Mouse (Mus musculus): ENCODE measurements around the gene Cenpo.
A peak's percentile ranks its signal among the peaks of the same experiment; 100 is the strongest.
"Not testable (repeated sequence)": the region's sequence is repeated elsewhere in the genome, so short reads cannot be mapped to it uniquely, and the experiment has no call there.

Cenpo gene

GRCm38 (mm10) chr12:4233572-4234508 lies at the start of gene Cenpo, which contains the start of gene Ptrhd1:
Gene Cenpo, minus strand, starts transcription at chr12:4234294.
Gene Ptrhd1, plus strand, starts transcription at chr12:4234027.
- DNase-seq (ENCODE audit: low read depth, low spot score): peak; percentile 97

DNA sequence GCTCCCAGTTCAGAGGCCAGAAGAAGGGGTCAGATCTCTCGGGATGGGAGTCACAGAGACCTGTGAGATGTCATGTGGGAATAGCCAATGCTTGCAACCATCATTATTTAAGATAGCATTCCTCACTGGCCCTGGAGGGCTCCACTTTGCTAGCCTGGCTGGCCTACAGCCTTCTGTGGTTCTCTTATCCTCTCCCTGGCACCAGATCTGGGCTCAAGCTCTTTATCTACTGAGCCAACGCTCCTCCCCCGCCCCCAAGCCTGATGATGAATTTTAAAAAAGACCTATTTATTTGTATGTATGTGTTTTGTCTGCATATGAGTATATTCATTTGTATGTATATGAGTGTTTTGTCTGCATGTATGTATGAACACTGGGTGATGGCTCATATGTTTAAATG lies 45.8 kb upstream of the Cenpo start:
- no peak for DNase-seq (ENCODE audit: low read depth, low spot score)

DNA sequence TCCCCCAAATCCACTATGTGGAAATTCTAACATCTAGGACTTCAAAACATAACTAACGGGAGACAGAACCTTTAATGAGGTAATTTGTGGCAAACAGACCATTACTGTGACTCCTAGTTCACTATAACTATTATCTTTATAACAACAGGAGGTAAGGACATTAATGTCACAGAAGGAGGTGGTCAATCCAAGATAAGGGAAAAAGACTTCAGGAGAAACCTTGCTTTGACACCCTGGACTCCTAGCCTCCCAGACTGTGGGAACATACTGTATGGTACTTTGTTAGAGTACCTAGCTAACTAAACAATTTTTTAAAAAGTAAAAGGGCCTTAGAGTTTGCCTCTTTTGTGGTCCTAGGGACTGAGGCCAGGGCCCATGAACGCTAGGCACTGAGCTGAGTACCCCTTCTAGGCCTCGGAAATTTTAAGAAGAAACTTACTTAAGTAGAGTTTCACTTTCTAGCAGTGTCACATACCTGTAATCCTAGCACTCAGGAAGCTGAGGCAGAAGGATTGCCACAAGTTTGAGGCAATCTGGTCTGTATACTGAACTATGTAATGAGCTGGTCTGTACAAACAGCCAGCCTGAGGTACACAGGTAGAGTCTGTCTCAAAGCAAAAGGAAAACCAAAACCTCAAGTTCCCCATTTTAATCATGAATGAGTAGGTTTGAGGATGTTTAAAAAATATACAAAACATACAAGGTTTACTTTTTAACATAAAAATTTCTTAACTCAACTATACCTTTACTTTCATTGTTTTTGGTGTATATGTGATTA lies 45.1 kb upstream of the Cenpo start:
- no peak for DNase-seq (ENCODE audit: low read depth, low spot score)

GRCm38 (mm10) chr12:4271078-4271477 lies 37.0 kb upstream of the Cenpo start:
- no peak for DNase-seq (ENCODE audit: low read depth, low spot score)

- DNase-seq (ENCODE audit: low read depth, low spot score): no peak
Observed at GRCm38 (mm10) chr12:4267765-4268164, 33.7 kb upstream of the Cenpo start.

DNA sequence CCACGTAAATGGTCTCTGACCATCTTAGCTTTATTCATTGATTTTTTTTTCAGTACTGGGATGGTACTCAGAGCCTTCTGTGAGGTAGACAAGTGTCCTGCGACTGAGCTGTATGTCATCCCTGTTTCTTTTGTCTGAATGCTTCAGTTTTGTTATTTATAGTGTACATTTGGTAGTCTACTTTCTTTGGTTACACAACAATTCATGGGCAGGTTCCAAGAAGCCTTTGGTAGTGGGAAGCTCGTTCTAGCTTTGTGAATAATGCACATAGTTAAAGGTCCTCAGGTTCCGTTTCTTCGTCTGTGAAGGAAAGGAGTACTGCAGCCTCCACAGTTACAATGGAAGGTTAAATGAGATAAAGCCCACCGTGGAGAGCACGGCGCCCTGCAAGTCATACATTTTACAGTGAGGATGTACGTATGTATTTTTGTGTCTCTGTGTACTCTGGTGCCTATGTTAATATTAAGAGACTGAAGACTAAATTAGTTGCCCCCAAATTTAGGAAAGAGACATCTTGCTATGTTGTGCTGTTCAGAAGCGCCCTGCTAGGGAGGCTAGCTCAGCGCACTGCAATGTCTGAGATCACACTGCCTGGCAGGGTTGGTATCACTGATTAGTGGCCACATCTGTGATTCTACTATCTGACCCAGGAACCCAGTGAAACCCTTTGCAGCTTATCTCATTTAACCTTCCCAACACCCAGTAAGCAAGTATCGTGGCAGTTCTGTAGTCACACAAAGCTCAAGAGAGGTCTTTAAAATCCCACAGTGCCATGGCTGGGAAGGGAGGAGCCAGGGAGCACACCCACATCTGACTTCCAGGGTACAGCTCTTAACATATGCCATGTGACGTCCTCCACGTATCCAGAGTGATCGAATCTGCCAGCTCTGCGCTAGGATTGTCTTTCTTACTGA lies 18.9 kb upstream of the Cenpo start:
- DNase-seq (ENCODE audit: low read depth, low spot score): no peak

DNA sequence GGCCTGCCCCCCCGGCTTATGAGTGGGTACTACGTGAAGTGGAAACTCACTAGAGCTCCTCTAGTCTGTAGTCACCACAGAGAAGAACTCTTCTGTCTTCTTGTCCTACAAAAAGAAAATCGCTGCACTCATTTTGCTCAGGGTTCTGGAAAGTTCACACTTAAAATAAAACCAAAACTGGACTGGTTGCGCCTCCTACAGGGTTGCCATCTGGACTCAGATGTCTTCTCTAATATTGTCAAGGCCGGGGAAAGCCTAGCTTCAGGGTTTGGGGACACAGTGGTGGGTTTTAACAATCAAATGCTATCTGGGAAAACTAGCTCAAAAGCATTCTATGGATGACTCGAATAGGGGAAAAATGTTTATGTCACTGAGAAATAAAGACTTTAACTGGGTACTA lies 15.7 kb upstream of the Cenpo start:
- DNase-seq (ENCODE audit: low read depth, low spot score): no peak

GRCm38 (mm10) chr12:4245742-4246141 lies 11.6 kb upstream of the Cenpo start:
- no peak for DNase-seq (ENCODE audit: low read depth, low spot score)

DNA sequence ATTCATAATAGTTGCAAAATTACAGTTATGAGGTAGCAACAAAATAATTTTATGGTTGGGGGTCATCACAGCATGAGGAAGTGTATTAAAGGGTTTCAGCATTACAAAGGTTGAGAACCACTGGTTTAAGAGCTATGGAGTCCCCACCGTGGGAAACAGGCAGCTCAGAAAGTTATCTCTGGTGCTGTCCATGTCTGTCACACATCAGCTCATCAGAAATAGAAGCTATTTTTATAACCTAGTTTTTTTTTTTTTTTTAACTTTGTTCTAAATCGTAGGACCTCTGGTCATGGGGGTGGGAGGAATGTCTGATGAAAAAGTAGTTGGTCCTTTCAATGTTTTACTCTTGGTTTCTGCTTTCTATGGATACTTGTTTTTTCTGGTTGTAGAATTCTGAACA lies 9.7 kb upstream of the Cenpo start:
- no peak for DNase-seq (ENCODE audit: low read depth, low spot score)

- not testable (repeated sequence) for DNase-seq (ENCODE audit: low read depth, low spot score)
Observed at GRCm38 (mm10) chr12:4240281-4240680, 6.2 kb upstream of the Cenpo start.

DNA sequence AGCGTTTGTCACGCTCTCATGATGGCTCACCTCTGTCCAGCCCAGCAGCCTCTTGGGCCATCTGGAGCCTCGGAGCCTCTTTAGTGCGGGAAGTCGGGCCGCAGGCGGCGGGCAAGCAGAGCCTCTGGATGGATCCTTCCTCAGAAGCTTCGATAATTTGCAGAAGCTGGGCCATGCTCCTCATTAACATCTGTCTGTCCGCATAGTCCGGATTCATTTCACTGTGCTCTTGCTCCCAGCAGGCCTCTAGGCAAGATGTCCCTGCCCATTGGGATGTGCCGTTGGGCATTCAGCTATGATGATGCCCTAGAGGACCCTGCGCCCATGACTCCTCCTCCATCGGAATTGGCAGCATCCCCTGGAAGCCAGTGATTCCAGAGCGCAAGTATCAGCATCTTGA lies 3.4 kb upstream of the Cenpo start:
- no peak for DNase-seq (ENCODE audit: low read depth, low spot score)

DNA sequence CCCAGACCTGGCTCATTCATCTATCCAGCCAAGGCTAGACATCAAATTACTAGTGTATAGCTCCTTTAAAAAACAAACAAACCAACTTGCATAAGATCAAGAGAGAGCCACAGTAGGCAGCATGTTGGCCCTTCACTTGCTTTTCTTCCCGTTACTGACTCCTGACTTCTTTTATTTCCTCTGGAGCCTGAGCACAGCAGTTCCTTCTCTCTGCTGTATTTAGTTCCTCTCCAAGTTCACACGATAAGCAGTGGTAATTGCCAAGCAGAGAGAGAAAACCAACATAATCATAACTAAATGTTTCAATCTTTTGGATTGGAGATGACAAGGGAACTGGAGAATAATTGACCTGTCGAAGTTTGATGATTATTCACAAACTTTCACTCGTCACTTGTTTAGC lies 1.3 kb downstream of the Cenpo start:
- no peak for DNase-seq (ENCODE audit: low read depth, low spot score)

- no peak for DNase-seq (ENCODE audit: low read depth, low spot score)
Observed at GRCm38 (mm10) chr12:4230156-4230555, 3.9 kb downstream of the Cenpo start.

GRCm38 (mm10) chr12:4212908-4213307 lies 21.2 kb downstream of the Cenpo start:
- DNase-seq (ENCODE audit: low read depth, low spot score): no peak

DNA sequence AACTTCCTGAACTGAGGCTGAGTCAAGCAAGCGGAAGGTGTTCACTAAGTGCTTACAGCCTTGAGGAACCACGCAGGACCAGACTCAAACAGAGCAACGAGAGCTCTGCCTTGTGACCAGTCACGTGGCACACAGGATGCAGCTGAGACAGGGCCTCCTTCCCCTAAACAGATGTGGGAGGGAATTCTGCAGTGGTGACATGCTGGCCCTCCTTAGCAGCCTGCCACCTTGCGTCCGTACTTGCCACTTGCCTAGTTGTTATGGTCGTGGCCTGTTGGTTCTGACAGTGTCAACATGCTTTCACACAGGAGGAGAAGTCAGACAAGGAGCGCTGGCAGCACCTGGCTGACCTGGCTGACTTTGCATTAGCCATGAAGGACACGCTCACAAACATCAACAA lies 22.9 kb downstream of the Cenpo start:
- no peak for DNase-seq (ENCODE audit: low read depth, low spot score)

GRCm38 (mm10) chr12:4209196-4209595 lies 24.9 kb downstream of the Cenpo start:
- DNase-seq (ENCODE audit: low read depth, low spot score): no peak

- DNase-seq (ENCODE audit: low read depth, low spot score): peak; percentile 55
Observed at GRCm38 (mm10) chr12:4208405-4209133, 25.5 kb downstream of the Cenpo start.

GRCm38 (mm10) chr12:4206106-4206505 lies 28.0 kb downstream of the Cenpo start:
- DNase-seq (ENCODE audit: low read depth, low spot score): no peak

DNA sequence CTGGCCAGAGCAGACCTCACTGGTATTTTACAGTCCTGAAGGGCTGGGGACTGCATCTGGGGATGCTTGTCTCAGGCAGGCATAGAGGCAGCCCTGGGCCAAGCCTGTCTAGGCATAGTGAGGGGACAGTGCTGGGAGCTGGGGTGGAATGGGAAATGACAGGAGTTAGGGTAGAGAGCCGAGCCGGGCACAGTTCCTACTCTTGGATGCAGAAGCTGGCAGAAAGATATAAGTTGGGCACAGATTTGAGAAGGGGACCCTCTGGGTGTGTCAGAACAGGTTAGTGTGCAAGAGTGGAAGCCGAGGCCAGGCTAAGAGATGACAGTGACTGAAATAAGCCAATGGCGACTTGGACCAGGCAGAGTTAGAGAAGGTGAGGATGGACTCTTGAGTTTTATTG lies 31.9 kb downstream of the Cenpo start:
- no peak for DNase-seq (ENCODE audit: low read depth, low spot score)

DNA sequence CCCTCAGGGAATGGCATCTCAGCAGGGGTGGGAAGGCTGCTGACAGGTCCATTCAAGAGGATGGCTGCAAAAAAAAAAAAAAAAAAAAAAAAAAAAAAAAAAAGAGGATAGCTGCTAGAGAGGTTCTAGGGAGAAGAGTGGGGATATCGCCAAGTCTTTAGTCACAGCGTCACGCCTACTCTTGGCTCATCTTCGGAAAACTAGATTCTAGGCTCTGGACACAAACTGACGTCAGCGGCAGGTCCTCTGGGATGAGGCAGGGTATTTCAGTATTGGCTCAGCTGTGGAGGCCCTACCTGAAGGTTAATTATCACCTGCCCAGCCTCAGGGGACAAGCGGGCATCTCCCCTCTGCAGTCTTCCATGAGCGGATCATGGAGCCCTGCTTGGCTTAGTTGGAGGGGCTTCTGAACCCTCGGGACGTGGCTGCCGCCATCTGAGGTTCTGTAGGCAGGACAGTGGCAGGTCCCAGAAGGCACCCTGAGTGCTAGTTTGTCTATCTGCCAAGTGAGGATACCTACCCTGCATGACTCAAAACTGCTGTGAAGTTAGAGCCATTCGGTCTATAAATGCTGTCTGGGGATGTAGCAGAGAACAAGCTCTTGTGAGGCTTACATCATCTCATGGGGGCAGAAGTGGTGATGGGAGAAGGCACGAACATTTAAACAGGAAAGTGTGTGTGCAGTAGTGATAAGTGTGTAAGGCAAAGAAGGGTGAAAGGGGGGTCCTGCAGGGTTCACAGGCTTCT lies 32.5 kb downstream of the Cenpo start:
- DNase-seq (ENCODE audit: low read depth, low spot score): no peak

Measured in CD4-positive helper T cell, adult 2 months (primary cell).